Mouse (Mus musculus) spleen, postnatal 36 days (tissue): ENCODE data around the gene Mtor.

ENCODE experiments used
- DNase-seq, 2 experiments: peaks; one replicate each; pipeline ENCODE4 v3.0.0; 2022; ENCODE audit warnings: low spot score in 2 of 2, mixed read lengths in 1 of 2

The Mtor gene

GRCm38 (mm10) chr4:148487841-148488240 is 39.4 kb downstream of the Mtor start:
- DNase-seq = no peak

DNA sequence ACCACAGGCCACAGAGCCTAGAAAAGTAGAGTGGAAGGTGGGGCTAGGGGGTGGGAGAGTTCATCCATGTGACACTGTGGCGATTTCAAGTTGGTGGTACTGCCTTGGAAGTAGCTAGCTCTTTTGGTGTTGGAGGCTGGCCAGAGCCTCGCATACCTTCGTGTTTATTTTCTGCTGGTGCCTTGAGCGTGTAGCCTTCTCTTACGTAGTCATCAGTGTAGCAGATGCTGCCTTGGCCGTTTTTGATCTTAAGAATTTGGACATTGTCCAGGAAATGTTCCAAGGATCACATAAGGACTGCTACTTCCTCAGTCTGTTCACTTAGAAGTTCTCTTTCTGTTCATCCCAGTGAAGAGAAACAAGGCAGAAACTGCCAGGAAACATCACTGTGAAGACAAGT is 42.1 kb downstream of the Mtor start:
- no peak for DNase-seq

DNA sequence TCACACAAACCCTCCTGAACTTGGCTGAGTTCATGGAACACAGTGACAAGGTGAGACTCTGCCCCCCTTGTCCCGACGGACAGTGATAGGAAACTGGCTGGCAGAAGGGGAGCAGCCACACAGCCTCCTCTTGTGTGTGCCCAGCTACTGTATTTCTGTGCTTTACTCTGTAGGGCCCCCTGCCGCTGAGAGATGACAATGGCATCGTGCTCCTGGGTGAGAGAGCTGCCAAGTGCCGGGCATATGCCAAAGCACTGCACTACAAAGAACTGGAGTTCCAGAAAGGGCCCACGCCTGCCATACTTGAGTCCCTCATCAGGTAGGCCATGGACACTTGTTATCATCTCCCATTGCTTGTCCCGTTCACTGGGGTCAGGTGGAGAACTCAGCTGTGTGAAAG is 43.0 kb downstream of the Mtor start:
- DNase-seq = no peak

DNA sequence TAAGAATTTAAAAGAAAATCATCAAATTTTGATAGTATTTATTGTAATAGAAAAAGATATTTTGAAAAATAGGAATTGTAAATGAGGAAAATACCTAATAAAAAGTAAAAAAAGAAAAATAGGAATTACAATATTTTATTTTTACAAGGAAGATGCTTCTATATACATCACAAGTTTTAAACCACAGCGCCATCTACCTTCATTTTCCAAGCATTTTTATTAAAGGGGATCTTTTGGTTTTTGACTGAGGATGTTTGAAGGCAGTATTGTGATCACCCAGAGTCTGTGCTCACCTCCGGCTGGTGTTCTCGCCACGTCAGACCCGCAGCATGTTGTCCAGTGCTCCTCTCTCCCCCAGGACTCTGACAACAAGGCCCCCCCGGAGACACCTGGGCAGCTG is 46.7 kb downstream of the Mtor start:
- DNase-seq = no peak

- DNase-seq = no peak
Measured at GRCm38 (mm10) chr4:148495874-148496689, 47.7 kb downstream of the Mtor start.

DNA sequence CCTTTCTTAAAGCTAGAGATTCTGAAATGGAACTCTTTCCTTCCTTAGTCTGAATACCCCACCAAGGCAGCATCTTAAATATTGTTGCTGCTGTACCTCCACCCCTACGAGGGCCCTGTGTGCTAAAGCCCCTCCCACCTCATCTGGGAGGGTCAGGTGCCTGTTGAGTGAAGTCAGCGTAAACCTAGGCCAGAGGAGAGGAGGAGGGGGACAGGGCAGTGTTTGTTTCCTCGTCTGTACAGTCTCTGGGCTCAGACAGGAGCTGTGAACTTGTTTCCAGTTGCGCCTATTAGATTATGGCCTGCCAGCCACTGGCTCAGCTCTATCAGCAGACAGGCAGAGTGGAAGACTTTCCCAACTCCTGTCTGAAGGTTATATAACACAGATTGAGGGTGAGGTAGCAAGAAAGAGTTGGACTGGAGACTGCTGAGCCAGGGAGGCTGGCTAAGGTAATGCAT is 52.0 kb downstream of the Mtor start, which contains the start of gene Angptl7:
TSS of gene Angptl7 (minus strand) at position 51 of the 458 bp plus-strand sequence.
- no peak for DNase-seq

DNA sequence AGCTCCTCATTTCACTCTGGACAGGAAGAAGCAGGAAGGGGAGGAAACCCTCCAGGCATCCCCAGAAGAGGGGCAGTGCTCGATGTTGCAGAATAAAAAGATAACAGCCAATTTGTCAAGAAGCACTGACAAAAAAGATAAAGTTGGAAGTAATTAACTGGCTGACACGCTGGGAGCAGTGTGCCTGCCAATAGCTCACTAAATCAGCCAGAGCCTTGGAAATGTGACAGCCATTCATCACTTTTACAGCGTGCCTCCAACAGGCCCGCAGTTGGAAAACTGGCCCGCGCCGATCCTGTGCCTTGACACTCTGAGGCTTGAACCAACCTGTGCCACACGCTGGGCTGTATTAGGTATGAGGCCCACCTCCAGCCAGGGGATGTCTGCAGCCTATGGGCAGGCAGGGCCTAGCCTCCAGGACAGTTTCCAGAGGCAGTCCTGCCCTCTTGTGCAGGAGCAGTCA is 56.1 kb downstream of the Mtor start:
- no peak for DNase-seq

DNA sequence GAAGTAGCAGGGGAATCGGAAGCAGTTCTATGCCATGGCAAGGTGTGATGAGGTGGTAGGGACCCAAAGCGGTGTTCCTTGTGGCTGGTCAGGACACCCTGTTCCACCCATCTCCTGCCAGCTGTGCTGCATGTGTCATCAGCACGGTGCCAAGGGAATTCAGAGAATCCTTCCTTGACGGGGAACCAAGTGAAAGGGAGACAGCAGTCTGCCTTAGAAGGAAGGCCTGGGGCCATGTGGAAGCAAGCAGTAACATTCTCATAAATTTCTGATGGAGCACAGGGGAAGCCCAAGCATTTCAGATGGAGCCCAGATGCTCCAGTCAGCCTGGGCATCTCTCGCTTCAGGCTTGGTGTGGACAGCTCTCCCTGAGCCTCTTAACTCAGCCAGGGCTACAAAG is 59.2 kb downstream of the Mtor start:
- DNase-seq = no peak

DNA sequence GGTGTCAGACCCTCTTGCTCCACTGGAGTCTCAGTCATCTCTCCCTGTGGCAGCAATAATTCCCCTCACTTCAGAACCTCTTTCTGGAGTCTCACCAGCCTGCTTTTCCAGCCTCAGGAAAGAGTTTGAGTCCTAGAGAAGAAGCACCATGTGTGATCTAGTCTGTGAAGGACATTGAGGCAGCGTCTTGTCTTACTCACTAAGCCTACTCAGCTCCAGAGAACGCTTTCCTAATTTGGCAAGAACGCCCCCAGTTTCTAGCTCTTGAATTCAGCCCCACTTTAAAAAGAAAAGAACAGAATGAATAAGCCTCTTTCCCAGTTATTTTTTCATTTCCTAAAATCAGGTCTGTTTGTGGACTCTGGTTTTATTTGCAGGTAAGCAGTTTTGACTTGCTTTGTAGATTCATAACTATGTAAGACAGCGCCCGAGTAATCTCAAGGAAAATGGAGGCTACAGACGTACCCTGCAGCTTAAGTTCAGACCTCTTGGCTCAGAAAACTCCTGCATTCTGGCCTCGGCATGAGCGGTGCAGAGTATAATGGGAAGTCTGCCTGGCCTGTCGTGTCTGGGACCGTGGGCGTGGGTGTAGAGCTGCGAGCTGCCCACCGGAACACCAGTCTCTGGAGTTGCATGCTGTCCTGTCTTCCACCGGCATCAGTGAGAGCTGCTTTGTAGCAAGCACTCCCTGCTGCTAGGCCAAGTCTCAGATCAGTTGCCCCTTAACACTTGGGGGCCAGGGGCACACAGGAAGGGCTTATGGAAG is 59.9 kb downstream of the Mtor start:
- no peak for DNase-seq

DNA sequence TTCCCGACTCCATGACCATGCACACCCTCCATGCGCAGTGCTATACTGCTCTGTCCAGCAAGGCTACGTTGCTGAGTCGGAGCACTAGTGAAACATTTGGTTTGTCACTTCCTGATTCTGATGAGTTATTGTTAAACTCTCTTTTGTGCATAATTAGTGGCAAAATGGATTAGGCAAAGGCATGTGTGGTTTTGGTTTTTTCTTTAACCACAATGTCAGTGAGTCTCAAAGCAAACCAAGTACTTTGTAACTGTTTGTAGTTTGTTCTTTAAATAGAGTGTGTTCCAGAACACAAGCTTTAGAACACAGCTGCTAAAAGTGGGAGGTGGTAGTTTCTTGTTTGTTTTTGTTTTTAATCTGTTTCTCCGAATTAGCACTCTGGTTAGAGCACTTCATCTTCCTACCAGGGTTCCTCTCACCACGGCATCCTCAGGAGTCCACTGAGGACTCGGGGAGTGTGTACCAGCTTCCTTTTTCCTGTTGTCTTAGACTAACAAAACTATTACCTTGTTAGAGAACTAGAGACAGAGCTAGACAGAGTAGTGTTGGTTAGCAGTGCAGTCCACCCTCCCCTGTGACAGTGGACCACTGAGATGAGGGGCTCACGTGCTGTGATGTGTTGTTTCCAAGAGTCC is 61.2 kb downstream of the Mtor start:
- no peak for DNase-seq

DNA sequence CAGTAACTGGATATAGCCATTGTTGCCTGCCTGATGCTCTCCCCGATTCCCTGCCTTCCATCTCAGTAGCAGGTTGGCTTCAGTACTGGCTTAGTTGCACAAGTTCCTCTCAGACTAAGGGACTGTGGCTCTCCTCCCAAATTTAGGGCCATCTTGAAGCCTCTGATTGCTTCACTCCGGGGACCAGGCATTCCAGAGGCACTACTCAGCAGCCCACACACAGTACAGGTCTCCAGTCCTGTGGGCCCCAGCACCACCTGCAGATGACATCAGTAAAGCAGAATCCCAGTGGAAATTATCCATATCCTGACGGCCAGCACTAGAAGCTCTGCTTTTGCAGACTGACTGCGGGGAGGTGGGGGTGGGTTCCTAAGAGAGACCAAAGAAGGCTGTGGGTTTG is 62.3 kb downstream of the Mtor start:
- DNase-seq = no peak

- no peak for DNase-seq
Measured at GRCm38 (mm10) chr4:148511334-148511733, 62.9 kb downstream of the Mtor start.

DNA sequence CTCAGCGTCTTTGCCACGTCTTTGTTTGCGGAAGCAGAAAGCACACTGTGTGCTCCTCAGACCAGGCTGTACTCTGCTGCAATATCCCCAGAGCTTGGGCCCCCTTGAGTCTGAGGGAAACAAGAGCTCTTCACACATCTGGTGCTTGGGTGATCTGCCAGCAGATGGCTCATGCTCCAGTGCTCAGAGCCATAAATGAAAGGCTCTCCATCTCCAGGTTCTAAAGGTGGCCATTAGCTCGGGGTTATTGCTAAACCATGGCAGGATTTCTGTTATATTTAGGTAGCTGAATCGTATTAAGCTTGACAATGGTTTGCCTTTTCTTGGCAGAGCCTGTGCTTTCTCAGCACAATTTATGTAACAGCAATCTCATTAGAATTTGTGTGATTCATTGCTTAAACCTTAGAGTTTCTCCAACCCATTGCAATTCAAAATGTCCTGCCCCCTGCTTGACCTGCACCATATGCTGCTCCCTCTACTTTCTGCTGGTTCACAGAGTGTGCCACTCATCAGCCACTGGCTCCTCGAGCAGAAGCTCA is 64.7 kb downstream of the Mtor start:
- no peak for DNase-seq

DNA sequence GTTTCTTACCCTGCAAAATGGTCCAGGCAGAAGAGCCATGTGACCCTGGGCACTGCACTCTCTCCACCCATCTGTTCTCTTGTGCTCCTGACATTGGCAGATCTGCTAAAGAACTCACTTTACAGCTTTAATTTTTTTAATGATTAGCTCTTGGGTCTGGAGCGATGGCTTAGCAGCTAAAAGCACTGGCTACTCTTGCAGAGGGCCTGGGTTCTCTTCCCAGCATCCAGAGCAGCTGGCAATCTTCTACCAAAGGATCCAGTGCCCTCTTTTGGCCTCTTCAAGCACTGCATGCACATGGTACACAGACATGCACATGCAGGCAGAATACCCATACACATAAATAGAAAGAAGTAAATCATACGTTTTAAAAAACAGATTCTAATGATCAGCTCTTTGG is 66.9 kb downstream of the Mtor start:
- no peak for DNase-seq

DNA sequence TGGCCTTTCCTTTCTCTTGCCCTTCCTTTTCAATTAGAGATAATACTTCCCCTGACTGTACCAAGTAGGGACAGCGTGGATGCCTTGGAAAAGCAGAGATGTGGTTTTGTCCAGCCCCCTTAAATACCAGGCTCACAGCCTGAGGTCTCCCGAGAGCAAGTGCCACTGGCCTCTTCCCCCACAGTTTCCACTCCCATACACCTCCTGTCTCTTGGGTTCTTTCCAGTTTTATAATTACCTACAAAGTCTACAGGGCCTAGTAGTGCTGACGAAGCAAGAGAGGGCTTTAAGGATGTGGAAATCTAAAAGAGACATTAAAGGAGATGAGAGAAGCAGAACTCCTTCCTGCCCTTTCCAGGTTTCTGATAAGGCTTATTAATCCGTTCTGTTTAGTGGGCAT is 69.4 kb downstream of the Mtor start:
- no peak for DNase-seq

DNA sequence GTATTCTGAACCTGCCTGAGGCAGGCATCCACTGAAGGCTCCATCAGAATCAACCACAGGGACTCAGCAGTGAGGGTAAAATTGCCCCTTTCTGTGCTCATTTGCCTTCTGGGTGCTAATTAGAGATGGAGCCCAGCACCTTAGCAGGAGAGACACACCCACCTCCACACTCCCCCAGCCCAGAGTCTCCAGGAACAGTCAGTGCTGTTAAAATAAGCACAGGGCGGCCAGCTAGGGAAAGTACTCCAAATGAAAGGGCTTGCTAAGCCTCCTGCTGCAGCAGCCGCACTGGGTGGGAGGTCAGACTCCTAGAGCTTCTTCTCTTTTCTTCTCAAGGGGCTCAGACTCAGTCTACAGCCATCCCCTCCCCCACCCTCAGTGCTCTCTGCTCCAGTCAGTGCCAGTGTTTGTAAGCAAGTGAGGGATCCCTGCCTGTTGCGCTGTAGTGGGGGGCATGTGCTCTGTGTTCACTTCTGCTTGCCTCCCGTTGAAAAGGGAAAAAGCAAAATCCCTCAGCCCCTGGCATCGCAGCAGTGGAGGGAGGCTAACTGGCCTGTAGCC is 69.9 kb downstream of the Mtor start:
- no peak for DNase-seq

DNA sequence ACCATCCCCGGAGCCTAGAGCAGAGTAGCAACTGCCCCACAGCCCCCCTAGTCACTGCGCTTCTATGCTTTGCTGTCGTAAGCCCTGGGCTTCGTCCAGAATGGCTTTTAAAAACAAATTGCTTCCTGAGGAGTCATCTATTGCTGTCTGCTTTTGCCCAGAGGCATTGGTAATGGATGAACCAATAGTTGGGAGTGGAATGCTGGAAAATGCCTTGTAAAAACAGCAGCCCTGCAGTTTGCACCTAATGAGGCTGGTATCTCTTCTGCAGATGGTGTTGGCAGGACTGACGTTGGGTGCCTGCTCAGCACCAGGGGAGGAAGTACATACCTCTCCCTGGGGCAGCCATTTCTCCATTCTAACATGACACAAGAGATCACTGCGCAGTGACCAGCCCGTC is 75.1 kb downstream of the Mtor start:
- no peak for DNase-seq

- DNase-seq = no peak
Measured at GRCm38 (mm10) chr4:148527158-148527910, 78.9 kb downstream of the Mtor start.

GRCm38 (mm10) chr4:148530351-148530750 is 81.9 kb downstream of the Mtor start:
- DNase-seq = no peak

DNA sequence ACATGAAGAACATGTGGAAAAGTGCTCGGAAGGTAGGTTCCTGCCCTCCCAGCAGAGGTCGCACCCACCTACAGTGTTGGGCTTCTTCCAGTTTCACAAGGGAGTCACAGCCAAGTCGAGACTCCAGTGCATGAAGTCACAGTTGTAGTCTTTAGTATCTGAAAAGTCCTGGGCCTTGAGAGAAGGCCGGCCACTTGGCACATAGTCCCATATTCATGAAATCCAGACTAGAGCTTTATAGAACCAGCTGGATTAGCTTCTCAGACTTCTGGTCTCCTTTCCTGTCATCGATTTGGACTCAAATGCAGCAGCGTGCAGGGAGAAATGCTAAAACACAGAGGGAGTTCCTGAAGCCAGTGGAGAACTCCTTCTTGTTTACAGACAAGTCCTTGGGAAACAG is 82.4 kb downstream of the Mtor start:
- no peak for DNase-seq

GRCm38 (mm10) chr4:148531341-148531740 is 82.9 kb downstream of the Mtor start:
- DNase-seq = no peak
